Mouse (Mus musculus) bone marrow, adult 2 months (tissue): ENCODE data around the gene A830031A19Rik.

Experiments
- CTCF ChIP-seq: fragments of 200-500 bp; IDR thresholded peaks from 2 replicates; pipeline ENCODE4 v1.5.1; 2011; ENCODE audit warnings: low read length, control low read depth; ENCODE audit not compliant: control insufficient read depth, insufficient read depth
- POLR2A ChIP-seq: fragments of 200-500 bp; IDR thresholded peaks from 2 replicates; pipeline ENCODE4 v1.6.1; 2011; ENCODE audit warnings: low read depth, mild to moderate bottlenecking, control low read depth, low read length, borderline replicate concordance; ENCODE audit not compliant: control insufficient read depth

DNA sequence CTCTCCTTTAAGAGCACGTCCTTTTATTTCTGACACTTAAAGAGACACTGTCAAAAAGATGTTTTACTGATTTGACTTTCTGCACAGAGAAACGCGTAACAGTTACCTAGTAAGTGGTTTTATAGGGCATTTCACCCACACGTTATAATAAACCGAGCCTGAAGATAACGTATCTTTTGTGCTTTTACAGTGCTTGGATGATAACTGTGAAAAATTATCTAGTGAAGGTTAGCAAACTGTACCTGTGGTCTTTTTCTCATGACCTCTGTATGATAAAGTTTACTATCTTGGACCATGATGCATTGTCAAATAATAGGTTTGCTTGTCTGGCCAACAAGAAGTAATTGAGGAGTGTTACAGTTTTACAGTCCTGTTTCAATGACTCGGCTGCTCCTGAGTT, 74.2 kb downstream of the A830031A19Rik start:
- TF ChIP-seq CTCF, result no peak
- TF ChIP-seq POLR2A, result no peak
